Mouse (Mus musculus): ENCODE data around the gene Ceacam2. TPM values are rescaled to one million over a fixed set of nuclear protein-coding genes. Genes with fewer than 3 reads are reported as not detected.
A peak's percentile ranks its signal among the peaks of the same experiment; 100 is the strongest.
"Not testable (repeated sequence)": the region's sequence is repeated elsewhere in the genome, so short reads cannot be mapped to it uniquely, and the experiment has no call there.

Ceacam2 gene
- polyA plus RNA-seq, 1 experiment from 2014 or later, result not detected

GRCm38 (mm10) chr7:25480791-25481190 is 58.9 kb downstream of the Ceacam2 start:
- not testable (repeated sequence) for ATAC-seq (ENCODE audit: insufficient number of reproducible peaks, insufficient read depth, low FRiP score, low TSS enrichment)
- 59% methylated on average over 8 of the region's 8 CpGs for WGBS

GRCm38 (mm10) chr7:25479440-25479839 is 60.2 kb downstream of the Ceacam2 start:
- H3K27ac ChIP-seq, result no peak overlapping the region
- no peaks in the 10 kb centered on the region for H3K4me1 ChIP-seq
- H3K27me3 ChIP-seq, result no peaks in the 10 kb centered on the region
- H3K4me3 ChIP-seq, result no peak overlapping the region
- H3K9me3 ChIP-seq, result no peaks in the 10 kb centered on the region
- no peak for ATAC-seq (ENCODE audit: insufficient number of reproducible peaks, insufficient read depth, low FRiP score, low TSS enrichment)
- H3K36me3 ChIP-seq, result no peaks in the 10 kb centered on the region
- 0% methylated on average over 1 of the region's 1 CpGs for WGBS
- H3K4me2 ChIP-seq (replicated peaks), result no peak overlapping the region
- no peak overlapping the region for H3K9ac ChIP-seq

More at GRCm38 (mm10) chr7:25480791-25481190, 58.9 kb downstream of the Ceacam2 start:
- H3K4me3 ChIP-seq; H3K9ac ChIP-seq; H3K4me2 ChIP-seq (replicated peaks); H3K27ac ChIP-seq; H3K36me3 ChIP-seq; H3K9me3 ChIP-seq; H3K27me3 ChIP-seq; H3K4me1 ChIP-seq: not testable (repeated sequence)

- H3K9ac ChIP-seq; H3K36me3 ChIP-seq; H3K27me3 ChIP-seq; H3K9me3 ChIP-seq; H3K4me3 ChIP-seq; H3K4me2 ChIP-seq (replicated peaks); H3K4me1 ChIP-seq; H3K27ac ChIP-seq: not testable (repeated sequence)
- 70% methylated on average over 2 of the region's 2 CpGs for WGBS
- ATAC-seq (ENCODE audit: insufficient number of reproducible peaks, insufficient read depth, low FRiP score, low TSS enrichment), result 0 out of 2 replicates have a peak, but pooled peaks have one; percentile 5
Measured at GRCm38 (mm10) chr7:25477752-25478093, 61.9 kb downstream of the Ceacam2 start.

GRCm38 (mm10) chr7:25477091-25477751 is 62.4 kb downstream of the Ceacam2 start, which contains the start of gene Ceacam1:
Ceacam1 (minus strand) TSS chr7:25477603.
- peak; percentile 53; the same call in 1 of the 2 replicates for ATAC-seq (ENCODE audit: insufficient number of reproducible peaks, insufficient read depth, low FRiP score, low TSS enrichment)
- H3K27ac ChIP-seq; H3K4me3 ChIP-seq; H3K4me2 ChIP-seq (replicated peaks); H3K9ac ChIP-seq; H3K4me1 ChIP-seq; H3K27me3 ChIP-seq; H3K9me3 ChIP-seq; H3K36me3 ChIP-seq: not testable (repeated sequence)
- WGBS, result 26% methylated on average over 5 of the region's 5 CpGs

- H3K36me3 ChIP-seq; ATAC-seq (ENCODE audit: insufficient number of reproducible peaks, insufficient read depth, low FRiP score, low TSS enrichment); H3K4me2 ChIP-seq (replicated peaks); H3K9ac ChIP-seq; H3K27ac ChIP-seq; H3K27me3 ChIP-seq; H3K9me3 ChIP-seq; H3K4me3 ChIP-seq; H3K4me1 ChIP-seq: not testable (repeated sequence)
- 79% methylated on average over 6 of the region's 6 CpGs for WGBS
Measured at GRCm38 (mm10) chr7:25471821-25472220, 67.8 kb downstream of the Ceacam2 start.

Other genes with a start within 250 kb of the Ceacam2 start
- 317 and 337 TPM in 2 replicates for gene Pafah1b3, start 241.9 kb downstream of the Ceacam2 start, polyA plus RNA-seq (2016; fragmentation: Nextera tagmentation; extraction: Ambion mirVana)
- 1.0 and 1.9 TPM in 2 replicates for gene Prr19, start 238.4 kb downstream of the Ceacam2 start, polyA plus RNA-seq (2016; fragmentation: Nextera tagmentation; extraction: Ambion mirVana)
- 2.7 and 4.0 TPM in 2 replicates for gene Tmem145, start 233.8 kb downstream of the Ceacam2 start, polyA plus RNA-seq (2016; fragmentation: Nextera tagmentation; extraction: Ambion mirVana)
- 22.4 and 24.3 TPM in 2 replicates for gene Megf8, start 222.7 kb downstream of the Ceacam2 start, polyA plus RNA-seq (2016; fragmentation: Nextera tagmentation; extraction: Ambion mirVana)
- gene Cnfn, start 170.1 kb downstream of the Ceacam2 start, polyA plus RNA-seq (2016; fragmentation: Nextera tagmentation; extraction: Ambion mirVana), result 0.86 TPM in 1 of 2 replicates, not detected in the other
- gene Lipe, start 141.1 kb downstream of the Ceacam2 start, polyA plus RNA-seq (2016; fragmentation: Nextera tagmentation; extraction: Ambion mirVana), result 10.9 and 11.9 TPM in 2 replicates
- 0.59 and 1.1 TPM in 2 replicates for gene Cxcl17, start 127.0 kb downstream of the Ceacam2 start, polyA plus RNA-seq (2016; fragmentation: Nextera tagmentation; extraction: Ambion mirVana)
- 0.94 and 1.1 TPM in 2 replicates for gene Ceacam1, start 62.3 kb downstream of the Ceacam2 start, polyA plus RNA-seq (2016; fragmentation: Nextera tagmentation; extraction: Ambion mirVana)
- not detected in 2 replicates for gene Erich4, start 76.0 kb upstream of the Ceacam2 start, polyA plus RNA-seq (2016; fragmentation: Nextera tagmentation; extraction: Ambion mirVana)
- 39.0 and 40.5 TPM in 2 replicates for gene Dmac2, start 79.6 kb upstream of the Ceacam2 start, polyA plus RNA-seq (2016; fragmentation: Nextera tagmentation; extraction: Ambion mirVana)
- gene B3gnt8, start 86.8 kb upstream of the Ceacam2 start, polyA plus RNA-seq (2016; fragmentation: Nextera tagmentation; extraction: Ambion mirVana), result 3.4 and 3.6 TPM in 2 replicates
- gene Bckdha, start 119.1 kb upstream of the Ceacam2 start, polyA plus RNA-seq (2016; fragmentation: Nextera tagmentation; extraction: Ambion mirVana), result 59.2 and 63.6 TPM in 2 replicates
- gene Exosc5, start 119.3 kb upstream of the Ceacam2 start, polyA plus RNA-seq (2016; fragmentation: Nextera tagmentation; extraction: Ambion mirVana), result 75.6 and 80.6 TPM in 2 replicates
- 3.7 and 3.8 TPM in 2 replicates for gene Tmem91, start 135.3 kb upstream of the Ceacam2 start, polyA plus RNA-seq (2016; fragmentation: Nextera tagmentation; extraction: Ambion mirVana)
- gene B9d2, start 140.9 kb upstream of the Ceacam2 start, polyA plus RNA-seq (2016; fragmentation: Nextera tagmentation; extraction: Ambion mirVana), result 27.8 and 28.7 TPM in 2 replicates
- gene Tgfb1, start 147.1 kb upstream of the Ceacam2 start, polyA plus RNA-seq (2016; fragmentation: Nextera tagmentation; extraction: Ambion mirVana), result 2.5 and 3.6 TPM in 2 replicates
- 23.7 and 24.6 TPM in 2 replicates for gene Ccdc97, start 179.2 kb upstream of the Ceacam2 start, polyA plus RNA-seq (2016; fragmentation: Nextera tagmentation; extraction: Ambion mirVana)
- 68.1 and 72.8 TPM in 2 replicates for gene Hnrnpul1, start 214.9 kb upstream of the Ceacam2 start, polyA plus RNA-seq (2016; fragmentation: Nextera tagmentation; extraction: Ambion mirVana)
- 71.1 and 76.0 TPM in 2 replicates for gene Axl, start 248.8 kb upstream of the Ceacam2 start, polyA plus RNA-seq (2016; fragmentation: Nextera tagmentation; extraction: Ambion mirVana)